Mouse (Mus musculus) liver, adult 2 months (tissue): ENCODE measurements around the gene Vegfb.

Experiments used
- CTCF ChIP-seq: fragments of 200-500 bp; IDR thresholded peaks from 2 replicates; pipeline ENCODE4 v1.5.1; 2011; ENCODE audit warnings: low read depth, low read length, control low read depth
- POLR2A ChIP-seq: fragments of 200-500 bp; IDR thresholded peaks from 2 replicates; pipeline ENCODE4 v1.6.1; 2011; ENCODE audit warnings: low read length, control low read depth; ENCODE audit not compliant: insufficient read depth; ENCODE audit errors: extremely low read depth

DNA sequence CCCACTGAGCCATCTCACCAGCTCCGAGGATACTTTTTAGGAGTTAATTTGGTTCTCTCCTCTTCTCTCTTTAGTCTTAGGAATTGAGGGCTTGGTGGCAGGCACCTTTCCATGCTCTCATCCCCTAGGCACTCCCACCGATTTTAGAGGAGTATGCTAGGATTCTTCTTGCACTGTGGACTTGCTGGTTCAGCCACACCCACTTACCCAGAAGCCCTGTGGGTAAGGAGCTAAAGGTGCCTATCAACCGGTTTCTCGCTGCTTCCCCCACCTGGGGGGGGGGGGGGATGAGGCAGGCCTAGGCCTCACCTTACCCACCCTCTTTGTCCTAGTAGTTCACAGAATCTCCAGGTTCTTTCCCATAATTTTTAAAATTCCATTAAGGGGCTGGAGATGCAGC, 39.7 kb downstream of the Vegfb start:
- TF ChIP-seq CTCF = no peak
- no peak for TF ChIP-seq POLR2A
